Mouse (Mus musculus) skeletal muscle tissue, adult 2 months (tissue): Measurements from ENCODE around the gene Gabra4.
"Not testable (repeated sequence)": the region's sequence is repeated elsewhere in the genome, so short reads cannot be mapped to it uniquely, and the experiment has no call there.

Source experiments
- DNase-seq: peaks from one replicate; pipeline ENCODE4 v3.0.0-alpha.2; 2012; ENCODE audit warnings: low read depth, low spot score

Gabra4 gene

DNA sequence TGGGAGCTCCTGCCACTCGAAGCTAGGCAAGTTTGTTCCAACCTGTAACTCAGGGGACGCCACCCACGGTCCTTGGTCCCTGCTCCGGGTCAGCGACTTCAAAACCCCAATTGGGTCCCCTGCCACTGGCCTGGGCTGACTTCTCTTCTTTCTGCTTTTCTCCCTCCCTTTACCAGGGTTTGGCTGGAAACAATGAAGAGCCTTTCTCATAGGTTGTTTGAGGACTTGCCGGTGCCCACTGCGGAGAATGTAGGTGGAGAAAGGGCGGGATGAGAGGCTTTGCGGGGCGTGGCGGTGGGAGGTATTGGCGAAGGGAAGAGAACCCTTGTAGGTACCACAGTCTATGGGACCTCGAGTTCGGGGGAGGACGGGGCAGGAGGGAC, at the start of gene Gabra4:
TSS of gene Gabra4 (minus strand) at position 194 of the 383 bp plus-strand sequence.
- no peak for DNase-seq

DNA sequence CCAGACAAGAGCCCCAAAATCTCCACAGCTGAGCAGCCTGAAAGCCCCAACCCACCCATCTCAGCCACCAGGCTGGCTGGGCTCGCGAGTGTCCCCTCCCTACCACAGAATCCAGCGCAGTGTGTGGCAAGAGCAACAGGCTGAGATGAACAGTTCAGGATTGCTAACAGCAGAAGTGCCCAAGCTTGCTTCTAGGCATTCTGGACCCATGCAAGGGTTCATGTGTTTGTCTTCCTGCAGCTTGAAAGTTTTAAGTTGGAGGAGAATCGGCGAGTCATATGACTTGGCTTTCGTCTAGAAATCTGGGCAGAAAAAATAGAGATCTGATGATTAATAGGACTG, 43.1 kb upstream of the Gabra4 start:
- no peak for DNase-seq

DNA sequence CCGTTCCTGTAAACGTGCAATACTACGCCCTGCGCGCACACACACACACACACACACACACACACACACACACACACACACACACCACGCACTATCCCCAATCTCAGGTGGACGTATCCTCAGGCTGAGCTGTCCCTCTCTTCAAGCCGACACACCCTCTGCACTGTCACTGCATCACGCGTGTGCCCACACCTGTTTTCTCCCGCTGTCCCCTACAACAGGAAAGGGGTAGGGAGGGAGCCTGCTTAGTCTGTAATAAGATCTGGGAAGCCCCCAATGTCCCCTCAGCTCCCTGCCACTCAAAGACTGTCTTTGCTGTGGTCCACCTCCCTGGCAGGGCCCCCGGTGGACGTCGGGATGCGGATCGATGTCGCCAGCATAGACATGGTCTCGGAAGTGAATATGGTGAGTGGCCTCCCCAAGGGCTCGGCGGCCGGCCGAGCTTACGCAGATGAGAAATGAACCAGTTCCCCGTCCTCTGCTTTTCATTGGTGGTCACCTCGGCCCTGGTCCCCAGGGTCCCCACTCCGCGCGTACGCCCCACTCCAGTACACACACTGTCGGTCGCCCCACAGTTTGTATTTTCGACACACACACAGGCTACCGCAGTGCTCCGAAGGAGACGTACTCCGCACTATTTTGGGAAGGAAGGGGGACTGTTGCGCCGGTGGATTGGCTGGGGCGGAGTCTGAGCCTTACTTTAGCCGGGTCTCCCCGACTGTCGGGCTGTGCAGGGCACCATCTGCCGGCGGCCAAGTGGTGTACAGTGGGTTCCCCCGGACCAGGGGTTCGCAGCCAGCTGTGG, 42.6 kb upstream of the Gabra4 start:
- DNase-seq, result no peak

DNA sequence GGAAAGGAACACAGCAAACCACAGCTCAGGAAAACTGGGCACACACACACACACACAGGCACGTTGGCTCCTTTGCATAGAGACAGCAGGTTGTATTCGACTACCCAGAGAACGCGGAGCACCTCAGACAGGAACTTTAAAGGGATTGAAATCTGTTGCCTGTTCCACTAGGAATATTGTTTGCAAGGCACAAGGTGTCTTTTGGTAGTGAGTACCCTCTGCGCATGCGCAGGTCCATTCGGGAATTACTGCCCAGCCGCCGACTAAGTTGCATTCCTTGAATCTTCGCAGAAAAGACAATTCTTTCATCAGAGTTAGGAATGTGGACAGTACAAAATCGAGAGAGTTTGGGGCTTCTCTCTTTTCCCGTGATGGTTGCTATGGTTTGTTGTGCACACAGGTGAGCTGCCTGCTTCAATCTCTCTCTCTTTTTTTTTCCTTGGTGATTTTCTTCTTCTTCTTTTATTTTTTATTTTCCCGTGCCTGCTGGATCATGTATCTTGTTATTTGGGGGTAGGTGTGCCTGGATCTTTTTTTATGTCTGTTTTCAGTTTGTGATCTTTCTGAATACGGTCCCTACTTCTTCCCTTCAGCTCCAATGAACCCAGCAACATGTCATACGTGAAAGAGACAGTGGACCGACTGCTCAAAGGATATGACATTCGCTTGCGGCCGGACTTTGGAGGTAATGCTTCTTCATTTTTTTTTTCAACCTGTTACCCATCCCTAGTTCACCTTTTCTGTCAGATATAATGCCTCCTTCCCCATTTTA, 41.8 kb upstream of the Gabra4 start:
- no peak for DNase-seq

DNA sequence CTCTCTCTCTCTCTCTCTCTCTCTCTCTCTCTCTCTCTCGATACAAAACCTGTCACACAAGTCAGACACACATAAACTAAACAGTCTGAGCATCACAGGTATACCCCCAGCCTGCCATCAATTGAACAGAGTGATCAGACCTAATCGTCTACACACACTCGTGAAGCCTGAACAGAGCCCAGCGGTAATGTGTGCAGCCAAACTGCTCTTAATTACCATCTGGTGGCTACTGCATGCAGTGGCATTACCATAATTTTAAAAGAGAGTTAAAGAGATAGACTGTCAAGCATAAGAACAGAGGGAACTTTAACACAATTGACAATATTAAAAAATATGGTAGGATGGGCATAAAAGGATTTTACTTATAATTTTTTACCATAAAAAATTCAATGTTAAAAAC, 7.5 kb upstream of the Gabra4 start:
- no peak for DNase-seq

DNA sequence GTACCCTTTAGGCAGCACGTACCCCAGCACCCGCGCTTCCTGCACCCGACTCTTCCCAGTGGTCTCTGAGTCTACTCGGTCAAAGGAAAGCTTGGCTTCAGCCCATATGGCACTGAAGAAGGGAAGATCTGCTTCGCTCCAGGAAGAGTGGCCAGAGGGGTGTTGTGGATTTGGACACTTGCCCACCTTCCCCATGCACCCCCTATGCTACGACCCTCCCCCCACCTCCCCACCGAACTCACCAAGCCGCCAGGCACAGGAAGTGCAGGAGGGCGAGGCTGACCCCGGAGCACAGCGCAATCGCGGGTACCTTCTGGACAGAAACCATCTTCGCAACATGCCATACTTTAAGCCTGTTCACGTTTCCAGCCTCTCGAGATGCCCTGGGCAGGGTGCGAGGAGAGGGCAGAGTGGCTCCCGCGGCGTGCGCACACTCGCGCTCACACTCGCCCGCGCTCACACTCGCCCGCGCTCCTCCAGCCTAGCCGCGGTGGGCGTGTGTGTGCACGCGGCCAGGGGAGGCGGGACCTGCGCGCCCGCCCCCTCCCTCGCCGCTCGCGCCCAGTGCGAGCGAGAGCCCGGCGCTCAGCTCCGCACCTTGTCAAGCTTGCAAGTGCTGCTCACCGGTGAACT, 510 bp downstream of the Gabra4 start, which contains the start of gene Gabrb1:
TSS of gene Gabrb1 (plus strand) at position 632 of the 633 bp plus-strand sequence.
- DNase-seq, result no peak

DNA sequence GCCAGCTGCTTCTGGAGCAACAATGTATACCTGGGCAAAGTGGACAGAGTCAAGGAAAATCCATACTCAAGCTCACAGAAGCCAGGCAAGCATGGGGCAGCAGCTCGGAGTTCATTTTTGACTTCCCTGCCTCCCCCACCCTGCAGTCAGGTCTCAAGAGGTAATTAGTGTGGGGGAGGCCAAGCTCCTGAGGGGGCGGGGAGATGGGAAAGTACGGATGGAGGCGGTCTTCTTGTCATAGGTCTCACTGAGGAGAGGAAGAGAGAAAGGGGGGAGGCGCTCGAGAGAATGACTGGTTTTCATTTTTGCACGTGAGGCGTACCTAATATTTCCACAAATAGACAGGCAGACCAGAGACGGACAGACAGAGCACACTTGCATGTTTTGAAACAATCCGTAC, 1.3 kb downstream of the Gabra4 start:
- DNase-seq, result no peak

DNA sequence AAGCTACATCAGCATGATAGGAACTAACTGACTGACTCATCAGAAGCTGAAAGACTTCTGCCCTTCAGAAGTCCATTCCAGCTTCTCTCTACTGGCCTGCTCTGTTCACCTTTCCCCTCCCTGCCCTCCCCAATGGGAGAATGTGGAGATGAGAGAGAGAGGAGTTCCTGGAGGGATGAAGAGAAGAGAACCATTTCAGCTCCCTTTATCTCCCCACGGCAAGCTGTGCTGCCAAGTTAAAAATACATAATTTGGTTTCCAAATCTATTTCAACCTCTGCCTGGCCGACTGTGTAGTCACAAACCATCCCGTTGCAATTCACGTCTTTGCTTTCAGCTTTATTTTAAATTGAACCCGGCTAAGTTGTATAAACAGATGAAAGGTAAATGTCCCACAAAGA, 4.1 kb downstream of the Gabra4 start:
- DNase-seq, result no peak

DNA sequence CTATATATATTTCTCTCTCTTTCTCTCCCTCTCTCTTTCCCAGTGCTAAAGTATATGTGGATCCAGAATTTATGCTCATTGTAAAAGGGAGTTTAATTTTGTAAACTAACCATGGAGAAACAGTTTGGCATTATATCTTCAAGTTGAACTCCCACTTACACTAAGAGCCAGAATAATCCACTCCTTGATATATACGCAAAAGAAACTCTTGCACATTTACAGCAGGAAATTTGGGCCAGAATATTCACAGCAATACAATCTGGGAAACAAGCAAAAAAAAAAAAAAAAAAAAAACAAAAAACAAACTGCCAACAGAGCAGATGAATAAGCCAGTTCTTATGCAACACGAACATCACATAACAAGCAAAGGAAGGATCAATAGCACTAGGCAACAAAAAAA, 10.0 kb downstream of the Gabra4 start:
- no peak for DNase-seq

DNA sequence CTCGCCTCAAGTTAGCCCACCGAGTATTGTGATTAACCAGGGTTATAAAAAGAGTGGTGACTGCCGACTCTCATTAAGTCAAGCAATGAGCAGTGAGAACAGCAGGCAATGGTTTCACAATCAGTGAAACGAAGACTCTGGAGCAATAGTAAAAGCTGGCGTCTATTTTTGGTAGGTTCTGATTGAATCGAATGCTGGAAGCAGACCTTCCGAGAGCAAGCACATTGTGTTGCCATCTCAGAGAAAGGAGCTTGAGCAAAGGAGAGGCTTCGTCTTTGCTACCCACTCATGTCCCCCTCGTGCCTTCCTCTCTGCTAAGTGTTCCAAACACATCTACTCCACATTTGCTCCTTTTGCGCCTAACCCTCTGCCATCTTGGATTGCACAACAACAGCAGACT, 18.3 kb downstream of the Gabra4 start:
- DNase-seq, result no peak

DNA sequence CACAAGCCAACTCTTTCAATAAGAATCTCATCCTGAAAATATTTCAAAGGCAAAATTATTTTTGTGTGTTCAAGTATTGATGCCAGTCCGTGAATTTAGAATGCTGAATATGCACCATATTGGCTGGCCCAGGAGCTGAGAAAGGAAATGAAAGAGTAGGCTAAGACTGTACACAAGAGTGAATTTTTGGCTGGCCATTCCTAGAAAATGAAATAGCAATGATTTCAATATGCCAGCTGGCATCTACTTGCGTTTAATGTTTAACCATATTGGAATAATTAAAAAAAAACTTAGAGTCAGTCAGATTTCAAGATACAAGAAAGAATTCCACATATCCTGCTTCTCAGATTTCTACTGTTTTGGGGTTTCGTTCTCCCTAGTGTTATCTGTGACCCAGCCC, 30.3 kb downstream of the Gabra4 start:
- DNase-seq, result no peak

DNA sequence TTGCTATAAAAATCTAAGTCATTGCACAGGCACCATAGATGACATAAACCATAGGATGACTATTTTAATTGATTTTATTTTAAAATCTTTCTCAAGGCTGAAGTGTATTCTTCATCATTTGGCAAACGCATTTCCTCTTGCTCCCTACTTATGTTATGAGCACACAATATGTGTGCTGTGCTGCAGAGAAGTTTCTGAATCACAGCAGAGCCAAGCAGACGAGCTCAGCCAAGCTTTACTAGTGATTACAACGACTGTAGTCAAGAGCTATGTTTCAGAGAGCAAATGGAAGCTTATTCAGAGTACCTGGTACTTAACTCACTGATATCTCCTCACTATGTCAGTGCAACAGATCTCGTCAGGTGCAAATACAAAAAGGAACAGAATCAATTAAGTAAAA, 41.4 kb downstream of the Gabra4 start:
- no peak for DNase-seq

DNA sequence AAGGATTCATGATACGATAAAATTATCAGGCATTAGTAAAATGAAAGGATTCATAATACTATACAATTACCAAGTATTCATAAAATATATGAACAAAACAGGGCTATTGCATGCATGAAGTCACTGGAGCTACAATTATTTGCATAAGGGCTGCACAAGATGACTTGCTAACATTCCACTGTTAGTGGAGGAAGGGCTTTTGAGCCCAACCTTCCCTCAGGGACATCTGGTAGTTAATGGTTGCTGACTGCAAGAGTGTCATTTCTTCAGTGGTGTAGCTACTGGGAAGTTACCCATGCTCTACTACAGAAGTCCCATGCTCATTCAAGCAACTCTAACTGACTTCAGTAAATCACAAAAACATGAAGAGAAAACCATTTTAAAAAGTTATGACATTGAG, 43.8 kb downstream of the Gabra4 start:
- no peak for DNase-seq

DNA sequence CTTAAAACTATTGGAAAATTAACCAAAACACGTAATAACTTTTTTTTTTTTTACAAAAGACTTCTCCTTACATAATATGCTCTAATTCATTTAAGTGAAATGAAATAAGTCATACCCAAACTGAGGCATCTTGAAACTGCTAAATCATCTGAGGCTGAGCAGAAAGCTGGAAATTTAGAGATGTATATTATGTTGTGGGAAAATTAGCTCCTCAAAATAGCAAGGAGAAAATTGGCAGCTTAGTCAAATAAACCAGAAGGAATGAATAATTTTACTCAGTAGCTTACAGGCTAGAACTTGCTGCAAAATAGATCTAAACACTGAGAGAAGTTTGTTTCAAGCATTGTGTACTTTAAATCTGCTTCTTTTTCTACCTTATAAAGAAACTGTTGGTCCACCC, 49.4 kb downstream of the Gabra4 start:
- DNase-seq, result no peak

DNA sequence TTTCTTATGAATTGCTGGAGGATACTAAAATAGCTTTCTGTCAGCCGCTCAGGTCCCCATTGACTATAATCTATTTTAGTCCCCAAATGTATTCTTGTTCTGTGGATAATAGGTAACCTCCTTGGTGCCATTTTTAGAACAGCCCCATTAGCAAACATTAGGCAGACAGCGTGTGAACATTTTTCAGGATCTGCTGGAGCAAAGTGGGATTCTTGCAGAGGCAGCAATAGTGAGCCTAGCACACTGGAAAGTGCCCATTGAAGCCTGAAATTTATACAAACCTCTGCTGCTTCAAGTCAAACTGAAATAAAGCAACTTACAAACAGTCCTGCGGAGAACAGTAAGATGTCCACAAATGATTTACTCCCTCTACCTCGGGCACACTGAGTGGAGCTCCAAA, 51.2 kb downstream of the Gabra4 start:
- no peak for DNase-seq

DNA sequence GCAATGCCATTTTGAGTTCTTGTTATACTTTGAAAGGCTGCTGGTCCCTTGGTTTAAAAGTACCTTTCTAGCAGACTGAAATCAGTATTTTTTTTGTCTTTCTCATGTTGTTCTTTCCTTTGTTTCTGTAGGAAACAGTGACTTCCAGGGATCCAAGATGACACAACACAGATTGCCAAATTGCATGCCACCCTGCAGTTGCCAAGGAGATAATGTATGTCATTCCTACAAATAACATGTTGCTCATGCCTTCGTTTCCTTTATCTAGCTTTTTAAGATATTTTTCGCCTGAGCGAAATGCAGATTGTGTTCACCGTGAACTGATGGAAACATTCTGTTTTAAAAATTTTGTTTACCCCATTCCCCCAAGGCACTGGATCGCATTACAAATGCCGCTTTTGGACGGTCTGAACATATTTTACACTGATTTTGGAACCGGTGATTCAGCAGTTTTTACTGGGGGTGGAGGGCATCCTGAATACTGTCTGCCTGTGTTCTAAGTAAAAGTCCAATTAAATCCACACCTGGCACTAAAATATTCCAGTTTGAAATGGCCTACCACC, 53.9 kb downstream of the Gabra4 start:
- DNase-seq, result no peak

DNA sequence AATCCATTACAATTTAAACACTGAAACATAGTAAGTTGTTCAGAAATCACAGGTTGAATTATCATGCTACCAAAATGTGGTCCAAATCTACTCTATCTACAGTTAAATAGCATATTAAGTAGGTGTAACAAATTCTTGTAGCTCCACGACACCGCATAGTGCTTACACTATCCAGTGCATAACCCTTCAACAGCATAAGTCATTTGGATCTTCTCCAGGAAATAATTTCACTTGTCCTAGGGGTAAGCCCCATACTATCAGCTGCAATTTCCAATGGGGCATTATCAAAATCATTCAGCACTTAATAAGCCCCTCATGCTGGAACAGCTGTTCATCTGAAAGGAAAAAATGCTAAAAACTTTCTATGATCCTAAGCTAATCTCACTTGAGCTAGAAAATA, 62.8 kb downstream of the Gabra4 start:
- no peak for DNase-seq

DNA sequence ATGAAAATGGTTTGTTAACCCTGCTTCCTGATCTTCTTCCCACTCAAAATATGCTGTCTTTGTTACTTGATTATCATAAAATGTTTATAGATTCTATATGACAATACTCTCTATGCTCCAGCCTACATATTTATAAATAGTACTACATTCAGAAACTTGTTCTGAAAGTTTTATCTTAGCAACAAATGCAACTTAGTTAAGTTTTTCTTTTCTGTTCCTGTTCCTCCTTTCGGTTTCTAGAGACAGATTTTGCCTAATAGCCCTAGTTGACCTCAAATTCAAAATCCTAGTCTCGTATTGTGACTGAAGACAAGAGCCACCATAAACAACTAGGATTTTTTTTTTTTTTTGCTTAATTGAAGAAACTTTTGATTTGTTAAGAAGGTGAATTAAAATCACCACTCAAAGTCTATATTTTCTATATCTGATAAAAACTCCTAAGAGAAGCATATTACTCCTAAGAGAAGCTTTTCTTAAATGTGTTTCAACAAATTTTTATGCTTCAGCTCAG, 64.3 kb downstream of the Gabra4 start:
- no peak for DNase-seq

DNA sequence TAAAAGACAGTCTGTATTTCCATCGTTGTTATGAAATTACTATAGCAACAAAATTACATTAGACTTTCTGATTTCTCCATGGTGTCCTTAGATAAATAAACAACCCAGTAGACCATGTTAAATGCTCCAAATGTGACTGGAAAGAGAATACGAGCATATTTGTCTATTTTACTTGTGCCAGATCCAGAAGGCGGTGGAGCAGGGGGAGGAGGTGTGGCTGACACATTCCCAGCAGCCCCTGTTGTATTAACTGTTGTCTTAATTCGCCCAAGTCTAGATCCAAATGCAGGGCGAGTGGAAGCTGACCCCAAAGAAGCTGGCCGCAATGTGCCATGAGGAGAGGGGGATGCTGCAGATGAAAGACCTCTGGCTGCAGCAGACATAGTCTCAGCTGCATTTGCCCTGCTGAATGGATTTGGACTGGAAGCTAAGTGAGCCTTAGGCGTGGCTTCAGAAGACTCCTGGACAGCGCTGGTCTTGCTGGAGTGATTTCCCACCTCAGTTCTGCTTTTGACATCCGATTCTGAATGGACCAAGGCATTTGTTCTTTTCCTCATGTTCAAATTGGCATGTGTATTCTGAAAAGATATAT, 86.4 kb downstream of the Gabra4 start:
- no peak for DNase-seq

DNA sequence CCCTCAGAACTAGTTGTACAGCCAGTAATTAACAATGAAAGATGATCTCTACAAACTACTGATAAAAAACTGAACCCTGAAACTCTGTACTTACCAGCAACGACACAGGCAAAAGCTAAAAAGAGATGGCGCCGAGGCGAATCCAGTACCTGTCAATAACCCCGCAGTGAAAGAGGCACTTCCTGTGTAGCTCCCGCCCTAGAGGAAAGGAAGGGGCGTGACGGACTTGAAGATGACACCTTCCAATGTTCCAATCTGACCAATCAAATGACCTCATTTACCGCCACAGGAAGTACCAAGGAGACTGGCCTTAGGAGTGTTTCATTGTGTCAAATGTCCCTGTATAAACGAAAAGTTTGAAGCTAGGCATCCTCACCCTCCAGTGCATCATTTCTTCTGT, 110.0 kb downstream of the Gabra4 start, which contains the start of gene Cox7b2:
TSS of gene Cox7b2 (minus strand) at position 127 of the 400 bp plus-strand sequence.
- no peak for DNase-seq

DNA sequence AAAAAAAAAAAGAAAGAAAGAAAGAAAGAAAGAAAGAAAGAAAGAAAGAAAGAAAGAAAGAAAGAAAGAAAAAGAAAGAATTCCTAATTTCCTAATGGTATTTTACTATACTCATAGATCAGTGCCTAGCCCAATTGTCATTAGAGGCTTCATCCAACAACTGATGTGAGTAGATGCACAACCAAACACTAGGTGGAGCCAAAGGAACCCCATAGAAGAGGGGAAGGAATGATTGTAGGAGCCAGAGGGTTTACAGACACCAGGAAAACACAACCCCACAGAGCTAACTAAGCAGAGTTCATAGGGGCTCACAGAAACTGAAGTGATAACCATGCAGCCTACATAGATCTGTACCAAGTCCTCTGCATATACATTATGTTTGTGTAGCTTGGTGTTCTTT, 112.6 kb downstream of the Gabra4 start:
- DNase-seq, result no peak

DNA sequence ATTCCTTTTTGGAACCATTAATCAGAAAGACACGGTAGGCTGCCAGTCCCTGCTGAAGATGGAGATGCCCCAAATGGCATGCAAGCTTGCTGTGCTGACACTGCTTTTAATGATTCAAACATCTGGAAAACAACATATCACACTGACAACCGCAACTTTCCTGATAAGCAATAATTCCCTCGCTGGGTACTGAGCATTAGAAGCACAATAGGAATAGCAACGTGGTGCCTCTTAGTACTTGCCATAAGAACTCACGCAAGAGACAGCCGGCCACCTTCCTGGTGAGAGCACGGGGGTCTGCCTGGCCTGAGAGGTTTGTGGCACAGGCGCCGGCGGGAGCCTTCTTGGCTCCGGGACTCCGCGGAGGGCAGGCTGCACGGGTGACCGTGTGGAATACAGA, 132.6 kb downstream of the Gabra4 start:
- not testable (repeated sequence) for DNase-seq
